Mouse (Mus musculus): ENCODE data around the gene Morn2.

DNA sequence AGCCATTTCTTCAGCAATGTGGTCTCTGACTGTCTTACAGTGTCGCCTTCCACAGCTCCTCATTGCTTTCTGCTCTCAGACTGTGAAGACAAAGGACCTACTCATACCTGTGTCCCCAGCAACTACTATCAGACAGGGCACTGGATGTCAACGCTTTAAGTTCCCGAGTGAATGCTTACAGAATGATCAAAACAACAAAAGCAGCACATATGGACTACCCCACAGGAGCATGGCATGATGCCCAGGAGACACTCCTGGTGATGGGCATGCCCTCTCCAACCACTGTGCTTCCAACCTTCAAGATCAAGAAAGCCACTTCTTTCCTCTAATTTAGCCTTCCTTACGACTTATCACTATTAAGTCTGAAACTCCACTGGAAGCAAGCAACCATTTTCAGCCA, 22.9 kb upstream of the Morn2 start:
- TF ChIP-seq ZNF384 (IDR thresholded peaks at IDR 0.05; ENCODE audit: low read depth, low read length) (no peak), HCFC1 (IDR thresholded peaks at IDR 0.05; ENCODE audit: borderline replicate concordance, insufficient read depth, low read length) (no peak), ZC3H11A (IDR thresholded peaks at IDR 0.05; ENCODE audit: borderline replicate concordance, low read depth, low read length) (no peak), CHD2 (IDR thresholded peaks at IDR 0.05; ENCODE audit: low read depth, low read length) (no peak)
